Mouse (Mus musculus): ENCODE measurements at regions not wholly inside any gene's neighbourhood (a gene's known extent, or its start where the extent isn't known, plus 50 kb on each side); places are given as distances from the start of the nearest gene placed in this dataset.

DNA sequence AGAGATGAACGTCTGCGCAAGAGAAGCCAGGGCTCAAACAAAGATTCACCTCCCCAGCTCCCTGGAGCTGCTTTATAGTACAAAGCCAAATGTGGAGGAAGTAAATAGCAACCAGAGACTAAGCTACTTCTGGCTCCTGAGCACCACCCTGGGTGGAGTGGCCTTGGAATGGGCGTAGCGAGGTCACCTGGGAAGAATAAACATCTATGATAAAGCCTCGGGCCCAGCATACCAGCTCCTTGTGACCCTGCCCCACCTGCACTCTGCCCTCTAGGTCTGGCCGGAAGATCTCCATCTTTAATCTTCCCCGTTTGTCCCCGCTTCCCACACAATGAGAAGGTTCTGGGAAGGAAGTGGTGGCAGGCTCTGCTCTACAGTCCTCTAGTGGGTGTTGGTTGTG lies 61.0 kb upstream of the Ptpn3 start:
- no peak for DNase-seq

DNA sequence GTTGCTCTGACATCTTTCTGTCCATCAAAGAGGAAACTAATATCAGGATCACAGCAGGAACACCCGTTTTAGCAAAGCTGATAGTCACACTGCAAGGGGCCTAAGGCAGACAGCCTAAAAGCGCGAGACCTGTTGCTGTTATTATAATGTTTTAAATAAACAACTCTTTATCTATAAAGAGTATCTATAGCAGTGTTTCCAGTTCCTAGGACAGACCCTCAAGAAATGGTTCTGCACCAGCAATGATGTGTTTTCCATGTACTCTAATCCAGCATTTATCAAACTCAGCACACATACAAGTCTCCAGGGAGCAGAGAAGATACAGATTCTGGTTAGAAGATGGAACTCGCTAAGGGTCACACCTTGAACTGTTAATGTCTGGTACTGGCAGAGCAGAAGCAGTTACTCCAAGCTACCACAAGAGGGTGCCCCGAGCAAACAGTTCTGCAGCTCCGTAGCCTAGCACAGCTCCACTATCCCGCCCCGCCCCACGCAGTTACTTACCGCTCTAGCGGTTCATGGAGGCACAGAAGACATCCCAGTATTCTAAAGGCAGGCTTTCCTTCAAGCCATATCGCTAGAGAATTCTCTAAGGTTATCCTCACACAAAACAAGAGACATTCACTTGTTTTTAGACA lies 64.2 kb upstream of the Palm2 start:
- peak; percentile 82 to 86 for DNase-seq

- DNase-seq: no peak
Measured at GRCm38 (mm10) chr4:57377872-57378271, 56.2 kb upstream of the Palm2 start.

GRCm38 (mm10) chr4:57380063-57380800 lies 53.8 kb upstream of the Palm2 start:
- DNase-seq: no peak

- DNase-seq: no peak
Measured at GRCm38 (mm10) chr4:57381306-57381705, 52.7 kb upstream of the Palm2 start.
